Mouse (Mus musculus) layer of hippocampus, adult 9-10 months (tissue): ENCODE results near the gene Cnih3.

Experiments used
- DNase-seq: peaks from one replicate; pipeline ENCODE4 v3.0.0; 2022; ENCODE audit warnings: low spot score

Cnih3 gene

GRCm38 (mm10) chr1:181352367-181353199, at the start of gene Cnih3:
Gene Cnih3, plus strand, starts transcription at chr1:181352628.
- no peak for DNase-seq

GRCm38 (mm10) chr1:181307981-181308380, 44.4 kb upstream of the Cnih3 start:
- no peak for DNase-seq

GRCm38 (mm10) chr1:181310712-181311111, 41.7 kb upstream of the Cnih3 start:
- DNase-seq: no peak

GRCm38 (mm10) chr1:181312115-181313045, 40.0 kb upstream of the Cnih3 start:
- DNase-seq: no peak

GRCm38 (mm10) chr1:181313046-181313415, 39.4 kb upstream of the Cnih3 start:
- DNase-seq: no peak

GRCm38 (mm10) chr1:181314301-181314700, 38.1 kb upstream of the Cnih3 start:
- no peak for DNase-seq

GRCm38 (mm10) chr1:181315350-181315749, 37.1 kb upstream of the Cnih3 start:
- no peak for DNase-seq

GRCm38 (mm10) chr1:181316571-181316970, 35.9 kb upstream of the Cnih3 start:
- DNase-seq: no peak

- DNase-seq: no peak
Observed at GRCm38 (mm10) chr1:181319466-181319865, 33.0 kb upstream of the Cnih3 start.

- no peak for DNase-seq
Observed at GRCm38 (mm10) chr1:181321149-181321548, 31.3 kb upstream of the Cnih3 start.

GRCm38 (mm10) chr1:181323134-181323533, 29.3 kb upstream of the Cnih3 start:
- no peak for DNase-seq

GRCm38 (mm10) chr1:181327137-181327536, 25.3 kb upstream of the Cnih3 start:
- no peak for DNase-seq

GRCm38 (mm10) chr1:181327636-181328420, 24.6 kb upstream of the Cnih3 start:
- no peak for DNase-seq

GRCm38 (mm10) chr1:181329110-181329509, 23.3 kb upstream of the Cnih3 start:
- no peak for DNase-seq

- no peak for DNase-seq
Observed at GRCm38 (mm10) chr1:181332597-181332996, 19.8 kb upstream of the Cnih3 start.

GRCm38 (mm10) chr1:181334329-181335018, 18.0 kb upstream of the Cnih3 start:
- DNase-seq: no peak

- DNase-seq: no peak
Observed at GRCm38 (mm10) chr1:181335019-181335365, 17.4 kb upstream of the Cnih3 start.

- no peak for DNase-seq
Observed at GRCm38 (mm10) chr1:181335388-181335787, 17.0 kb upstream of the Cnih3 start.

GRCm38 (mm10) chr1:181336857-181337256, 15.6 kb upstream of the Cnih3 start:
- no peak for DNase-seq

- DNase-seq: no peak
Observed at GRCm38 (mm10) chr1:181339106-181339505, 13.3 kb upstream of the Cnih3 start.

GRCm38 (mm10) chr1:181345547-181345946, 6.9 kb upstream of the Cnih3 start:
- DNase-seq: no peak

GRCm38 (mm10) chr1:181352043-181352366, 423 bp upstream of the Cnih3 start:
- DNase-seq: no peak
